Mouse (Mus musculus) thymus, adult 2 months (tissue): ENCODE measurements around the gene Pcsk4. TPM values are rescaled to one million over a fixed set of nuclear protein-coding genes. Genes with fewer than 3 reads are reported as not detected.
A peak's percentile ranks its signal among the peaks of the same experiment; 100 is the strongest.

ENCODE experiments used
- DNase-seq: peaks from one replicate; pipeline ENCODE4 v3.0.0; 2021
- H3K27ac ChIP-seq: fragments of 200-500 bp; 2 replicates; pipeline ENCODE4 v1.5.1; 2012; ENCODE audit warnings: low read length, control low read depth; ENCODE audit not compliant: control insufficient read depth, insufficient read depth
- H3K27me3 ChIP-seq: fragments of 200-500 bp; 2 replicates; pipeline ENCODE4 v1.6.1; 2012; ENCODE audit warnings: mild to moderate bottlenecking, low read length, moderate library complexity, mixed read lengths; ENCODE audit not compliant: control insufficient read depth, insufficient read depth
- H3K36me3 ChIP-seq: fragments of 200-500 bp; 2 replicates; pipeline ENCODE4 v1.6.1; 2012; ENCODE audit warnings: mild to moderate bottlenecking, low read length, moderate library complexity; ENCODE audit not compliant: control insufficient read depth, insufficient read depth
- H3K4me1 ChIP-seq: fragments of 200-500 bp; replicated peaks from 2 replicates; pipeline ENCODE4 v1.6.1; 2012; ENCODE audit warnings: low read length; ENCODE audit not compliant: control insufficient read depth, insufficient read depth
- H3K4me3 ChIP-seq: fragments of 200-500 bp; 2 replicates; pipeline ENCODE4 v1.5.1; 2012; ENCODE audit warnings: mild to moderate bottlenecking, low read length, control low read depth, moderate library complexity; ENCODE audit not compliant: control insufficient read depth, insufficient read depth
- CTCF ChIP-seq: fragments of 200-500 bp; IDR thresholded peaks from 2 replicates; pipeline ENCODE4 v1.5.1; 2012; ENCODE audit warnings: mild to moderate bottlenecking, control low read depth, low read length, moderate library complexity, borderline replicate concordance; ENCODE audit not compliant: control insufficient read depth, poor library complexity, insufficient read depth; ENCODE audit errors: extremely low read depth
- POLR2A ChIP-seq: fragments of 200-500 bp; IDR thresholded peaks from 2 replicates; pipeline ENCODE4 v1.6.1; 2012; ENCODE audit warnings: mild to moderate bottlenecking, low read length, control low read depth, moderate library complexity; ENCODE audit not compliant: control insufficient read depth, poor library complexity, insufficient read depth; ENCODE audit errors: extremely low read depth
- WGBS: fragments of 180-500 bp; shearing (Covaris S2); methylation state at CpG from one replicate; pipeline ENCODE4 v1.1.7; 2018; 5-methylcytosine and 5-hydroxymethylcytosine counted together
- polyA plus RNA-seq: library from polyadenylated mRNA; depleted of rRNA; stranded (reverse); fragments of >200 nt; gene quantifications from 2 replicates; pipeline ENCODE4 v1.2.3, GENCODE M21; 2012

Gene Pcsk4
- polyA plus RNA-seq, 1 experiment, result 11.7 TPM

DNA sequence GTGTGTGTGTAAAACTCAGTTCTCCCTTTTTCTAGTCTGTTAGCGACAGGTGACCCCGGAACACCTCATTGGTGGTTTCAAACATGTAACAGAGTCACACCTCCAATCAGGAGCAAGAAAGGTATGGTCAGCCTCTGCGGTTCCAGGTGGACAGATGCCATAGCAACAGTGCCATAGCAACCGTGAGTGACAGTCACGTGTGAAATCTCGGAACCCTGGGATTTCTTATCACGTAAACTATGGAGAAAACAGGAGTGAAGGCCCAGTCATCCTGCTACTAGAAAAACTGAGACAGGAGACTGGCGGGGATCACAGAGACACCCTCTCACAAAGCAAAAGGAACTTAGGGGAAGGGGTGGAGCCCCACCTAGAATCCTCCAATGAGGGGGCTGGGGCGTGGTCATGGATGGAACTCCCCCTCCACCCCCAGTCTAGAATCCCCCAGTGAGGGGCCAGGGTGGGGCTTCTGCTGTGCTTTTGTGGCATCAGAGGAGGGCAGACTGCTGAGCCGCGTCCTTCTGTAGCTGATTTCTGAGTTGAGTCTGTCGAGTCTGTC lies 42.2 kb upstream of the Pcsk4 start:
- Histone ChIP-seq H3K27me3 (no peaks in the 10 kb centered on the region; the same call in 1 of the 2 replicates), H3K27ac (no peak overlapping the region), H3K36me3 (no peaks in the 10 kb centered on the region), H3K4me1 (peaks cover 14% of the 10 kb centered on the region), H3K4me3 (0 out of 2 replicates have a peak overlapping the region, but pooled peaks have one; percentile 5)
- TF ChIP-seq CTCF, result no peak
- no peak for TF ChIP-seq POLR2A
- peak; percentile 70 for DNase-seq
- WGBS, result 7% methylated on average over 12 of the region's 12 CpGs

- WGBS, result 85% methylated on average over 21 of the region's 21 CpGs
- Histone ChIP-seq H3K27ac (no peak overlapping the region), H3K4me3 (no peak overlapping the region), H3K36me3 (no peaks in the 10 kb centered on the region), H3K4me1 (peaks cover 14% of the 10 kb centered on the region), H3K27me3 (no peaks in the 10 kb centered on the region; the same call in 1 of the 2 replicates)
- TF ChIP-seq CTCF (no peak), POLR2A (no peak)
- peak; percentile 45 for DNase-seq
Measured at GRCm38 (mm10) chr10:80369995-80370747, 40.9 kb upstream of the Pcsk4 start.

GRCm38 (mm10) chr10:80368392-80368791 lies 39.1 kb upstream of the Pcsk4 start:
- Histone ChIP-seq H3K4me3 (no peak overlapping the region), H3K36me3 (no peaks in the 10 kb centered on the region), H3K27me3 (peaks cover 3% of the 10 kb centered on the region; the same call in 1 of the 2 replicates), H3K4me1 (peaks cover 14% of the 10 kb centered on the region), H3K27ac (no peak overlapping the region)
- DNase-seq, result no peak
- TF ChIP-seq POLR2A (no peak), CTCF (no peak)
- 94% methylated on average over 6 of the region's 6 CpGs for WGBS

- TF ChIP-seq POLR2A, result no peak
- no peak for TF ChIP-seq CTCF
- H3K4me1 ChIP-seq, result peaks cover 14% of the 10 kb centered on the region
Measured at GRCm38 (mm10) chr10:80367954-80368353, 38.7 kb upstream of the Pcsk4 start.

GRCm38 (mm10) chr10:80365736-80366135 lies 36.4 kb upstream of the Pcsk4 start:
- H3K4me1 ChIP-seq, result no peaks in the 10 kb centered on the region
- H3K27ac ChIP-seq, result no peak overlapping the region
- TF ChIP-seq POLR2A (no peak), CTCF (no peak)
- no peak for DNase-seq
- 64% methylated on average over 6 of the region's 6 CpGs for WGBS
- no peaks in the 10 kb centered on the region for H3K36me3 ChIP-seq
- no peak overlapping the region for H3K4me3 ChIP-seq
- H3K27me3 ChIP-seq, result peaks cover 3% of the 10 kb centered on the region; the same call in 1 of the 2 replicates

More at GRCm38 (mm10) chr10:80367954-80368353, 38.7 kb upstream of the Pcsk4 start:
- WGBS, result 68% methylated on average over 5 of the region's 5 CpGs
- DNase-seq, result no peak
- Histone ChIP-seq H3K27ac (no peak overlapping the region), H3K4me3 (no peak overlapping the region), H3K27me3 (peaks cover 3% of the 10 kb centered on the region; the same call in 1 of the 2 replicates), H3K36me3 (no peaks in the 10 kb centered on the region)

GRCm38 (mm10) chr10:80363734-80364133 lies 34.4 kb upstream of the Pcsk4 start:
- H3K4me3 ChIP-seq, result no peak overlapping the region
- no peak for DNase-seq
- no peak overlapping the region for H3K27ac ChIP-seq
- no peaks in the 10 kb centered on the region for H3K4me1 ChIP-seq
- H3K36me3 ChIP-seq, result no peaks in the 10 kb centered on the region
- WGBS, result 67% methylated on average over 6 of the region's 6 CpGs
- peaks cover 3% of the 10 kb centered on the region; the same call in 1 of the 2 replicates for H3K27me3 ChIP-seq
- TF ChIP-seq CTCF, result no peak
- TF ChIP-seq POLR2A, result no peak
